Mouse (Mus musculus): ENCODE measurements around the gene Rab3gap1. TPM values are rescaled to one million over a fixed set of nuclear protein-coding genes. Genes with fewer than 3 reads are reported as not detected.
A peak's percentile ranks its signal among the peaks of the same experiment; 100 is the strongest.

Gene Rab3gap1
- polyA plus RNA-seq, 1 experiment from 2014 or later, result 14.1 TPM

DNA sequence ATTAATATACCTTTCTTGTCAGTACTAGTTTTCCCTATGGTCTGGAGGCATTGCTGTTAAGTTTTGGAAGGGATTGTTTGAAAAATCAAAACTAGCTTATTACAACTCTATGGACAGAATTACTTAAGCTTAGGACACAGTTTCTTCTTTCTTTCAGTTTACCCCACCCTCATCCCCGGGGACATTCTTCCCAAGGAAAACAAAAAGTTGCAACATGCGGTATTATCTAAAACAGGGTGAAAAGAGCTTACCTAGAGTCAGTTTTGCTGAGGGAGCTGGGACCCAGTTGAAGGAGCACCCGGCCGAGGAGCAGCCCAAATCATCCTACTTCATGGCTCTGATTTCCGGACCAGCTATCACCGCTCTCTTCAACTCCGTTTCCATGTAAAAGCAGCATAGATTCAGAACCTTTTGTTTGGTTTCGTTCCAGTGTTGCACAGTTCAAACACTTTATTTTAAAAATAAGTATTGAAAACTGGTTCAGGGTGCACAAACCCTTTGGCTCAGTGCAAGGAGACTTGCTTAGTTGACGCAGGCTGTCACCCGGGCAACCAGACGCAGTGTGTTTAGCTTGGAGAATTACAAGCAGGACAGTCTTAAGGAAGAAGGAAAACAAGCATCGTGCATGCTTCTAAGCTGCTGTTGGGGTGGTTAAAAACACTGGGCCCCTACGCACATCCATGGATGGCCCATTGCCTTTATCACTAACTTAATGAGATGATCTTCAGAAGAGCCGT lies 13.9 kb upstream of the Rab3gap1 start, which contains the start of gene Map3k19:
Gene Map3k19 (minus strand): TSS at position 546 of the 737 bp plus-strand sequence.
- WGBS, result 71% methylated on average over 14 of the region's 14 CpGs
- ATAC-seq (ENCODE audit: low FRiP score) (no peak), DNase-seq (ENCODE audit: low spot score, missing footprints) (no peak)
- Histone ChIP-seq H3K27ac (ENCODE audit: low read depth, low read length) (no peak within 1 kb of the TSS), H3K4me3 (ENCODE audit: low read depth, low read length) (no peak within 1 kb of the TSS), H3K9me3 (ENCODE audit: control insufficient read depth, low read length) (peaks cover 4% of the 10 kb centered on the region; the same call in 1 of the 2 replicates), H3K4me2 (no peak within 1 kb of the TSS), H3K27me3 (ENCODE audit: control insufficient read depth, insufficient read depth, low read length) (no peaks in the 10 kb centered on the region), H3K4me1 (ENCODE audit: control insufficient read depth, insufficient read depth, low read length) (no peaks in the 10 kb centered on the region), H3K36me3 (ENCODE audit: control insufficient read depth, insufficient read depth, low read length) (no peaks in the 10 kb centered on the region), H3K9ac (ENCODE audit: low read length) (no peak within 1 kb of the TSS)

- DNase-seq (ENCODE audit: low spot score, missing footprints) (no peak), ATAC-seq (ENCODE audit: low FRiP score) (no peak)
These were observed 9.5 kb upstream of the Rab3gap1 start for GRCm38 (mm10) chr1:127858945-127859648.

GRCm38 (mm10) chr1:127859799-127860400 lies 8.7 kb upstream of the Rab3gap1 start:
- Histone ChIP-seq H3K4me1 (ENCODE audit: control insufficient read depth, insufficient read depth, low read length) (no peaks in the 10 kb centered on the region), H3K4me2 (no peak overlapping the region), H3K36me3 (ENCODE audit: control insufficient read depth, insufficient read depth, low read length) (no peaks in the 10 kb centered on the region), H3K27me3 (ENCODE audit: control insufficient read depth, insufficient read depth, low read length) (no peaks in the 10 kb centered on the region), H3K9ac (ENCODE audit: low read length) (no peak overlapping the region), H3K9me3 (ENCODE audit: control insufficient read depth, low read length) (no peaks in the 10 kb centered on the region), H3K4me3 (ENCODE audit: low read depth, low read length) (no peak overlapping the region), H3K27ac (ENCODE audit: low read depth, low read length) (no peak overlapping the region)
- 88% methylated on average over 6 of the region's 6 CpGs for WGBS
- DNase-seq (ENCODE audit: low spot score, missing footprints), result no peak
- ATAC-seq (ENCODE audit: low FRiP score), result no peak

More at GRCm38 (mm10) chr1:127858945-127859648, 9.5 kb upstream of the Rab3gap1 start:
- 83% methylated on average over 9 of the region's 9 CpGs for WGBS
- Histone ChIP-seq H3K36me3 (ENCODE audit: control insufficient read depth, insufficient read depth, low read length) (no peaks in the 10 kb centered on the region), H3K9ac (ENCODE audit: low read length) (no peak overlapping the region), H3K27ac (ENCODE audit: low read depth, low read length) (no peak overlapping the region), H3K27me3 (ENCODE audit: control insufficient read depth, insufficient read depth, low read length) (no peaks in the 10 kb centered on the region), H3K4me2 (no peak overlapping the region), H3K4me3 (ENCODE audit: low read depth, low read length) (no peak overlapping the region), H3K9me3 (ENCODE audit: control insufficient read depth, low read length) (no peaks in the 10 kb centered on the region), H3K4me1 (ENCODE audit: control insufficient read depth, insufficient read depth, low read length) (no peaks in the 10 kb centered on the region)

GRCm38 (mm10) chr1:127860492-127860891 lies 8.1 kb upstream of the Rab3gap1 start:
- 93% methylated on average over 4 of the region's 4 CpGs for WGBS
- Histone ChIP-seq H3K4me1 (ENCODE audit: control insufficient read depth, insufficient read depth, low read length) (no peaks in the 10 kb centered on the region), H3K9me3 (ENCODE audit: control insufficient read depth, low read length) (no peaks in the 10 kb centered on the region), H3K36me3 (ENCODE audit: control insufficient read depth, insufficient read depth, low read length) (no peaks in the 10 kb centered on the region), H3K27ac (ENCODE audit: low read depth, low read length) (no peak overlapping the region), H3K27me3 (ENCODE audit: control insufficient read depth, insufficient read depth, low read length) (no peaks in the 10 kb centered on the region), H3K9ac (ENCODE audit: low read length) (no peak overlapping the region), H3K4me3 (ENCODE audit: low read depth, low read length) (no peak overlapping the region), H3K4me2 (no peak overlapping the region)
- ATAC-seq (ENCODE audit: low FRiP score), result no peak
- no peak for DNase-seq (ENCODE audit: low spot score, missing footprints)

DNA sequence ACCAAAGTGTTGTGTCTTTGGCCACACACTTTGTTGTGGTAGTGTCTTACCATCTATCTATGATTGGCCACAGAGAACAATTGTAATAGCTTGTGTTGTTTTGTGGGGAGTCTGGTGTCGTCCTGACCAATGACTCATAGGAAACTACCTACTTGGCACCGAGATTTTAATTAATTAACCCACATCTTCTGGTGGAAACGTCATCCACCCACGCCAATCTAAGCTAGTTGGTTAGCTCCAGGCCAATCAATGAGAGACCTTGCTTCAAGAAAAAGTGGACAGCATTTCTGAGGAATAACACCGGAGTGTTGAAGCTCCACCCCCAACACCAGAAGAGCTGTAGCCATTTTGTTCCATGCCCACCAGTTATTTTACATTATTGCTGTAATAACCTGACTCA lies 6.7 kb upstream of the Rab3gap1 start:
- Histone ChIP-seq H3K4me3 (ENCODE audit: low read depth, low read length) (no peak overlapping the region), H3K9me3 (ENCODE audit: control insufficient read depth, low read length) (no peaks in the 10 kb centered on the region), H3K27me3 (ENCODE audit: control insufficient read depth, insufficient read depth, low read length) (no peaks in the 10 kb centered on the region), H3K36me3 (ENCODE audit: control insufficient read depth, insufficient read depth, low read length) (no peaks in the 10 kb centered on the region), H3K4me1 (ENCODE audit: control insufficient read depth, insufficient read depth, low read length) (no peaks in the 10 kb centered on the region), H3K27ac (ENCODE audit: low read depth, low read length) (no peak overlapping the region), H3K4me2 (no peak overlapping the region), H3K9ac (ENCODE audit: low read length) (no peak overlapping the region)
- ATAC-seq (ENCODE audit: low FRiP score) (no peak), DNase-seq (ENCODE audit: low spot score, missing footprints) (no peak)
- WGBS, result 89% methylated on average over 5 of the region's 5 CpGs

GRCm38 (mm10) chr1:127863806-127864205 lies 4.8 kb upstream of the Rab3gap1 start:
- ATAC-seq (ENCODE audit: low FRiP score) (no peak), DNase-seq (ENCODE audit: low spot score, missing footprints) (no peak)
- WGBS, result 74% methylated on average over 7 of the region's 7 CpGs

DNA sequence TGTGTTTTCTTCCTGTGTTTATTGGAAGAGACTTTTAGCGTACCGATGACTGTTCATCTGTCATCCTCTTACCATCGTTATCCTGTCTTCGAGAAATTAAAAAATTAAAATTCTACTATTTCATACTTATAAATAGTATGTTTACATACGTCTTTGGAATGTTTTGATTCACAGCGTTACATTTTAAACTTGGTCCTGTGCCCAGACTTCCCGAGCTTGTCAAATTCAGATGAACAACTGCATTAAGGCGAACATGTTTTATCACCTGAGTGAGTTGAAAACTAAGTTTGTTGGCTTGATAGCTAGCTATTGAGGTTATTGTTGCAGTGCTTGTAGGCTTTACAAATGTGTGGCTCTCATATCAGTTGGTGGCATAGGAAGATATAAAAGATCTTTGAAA lies 703 bp downstream of the Rab3gap1 start:
- Histone ChIP-seq H3K4me3 (ENCODE audit: low read depth, low read length) (peak overlapping the region; percentile 83), H3K4me1 (ENCODE audit: control insufficient read depth, insufficient read depth, low read length) (peaks cover 3% of the 10 kb centered on the region; the same call in 1 of the 2 replicates), H3K27ac (ENCODE audit: low read depth, low read length) (no peak overlapping the region), H3K27me3 (ENCODE audit: control insufficient read depth, insufficient read depth, low read length) (no peaks in the 10 kb centered on the region), H3K9ac (ENCODE audit: low read length) (peak overlapping the region; percentile 76), H3K4me2 (peak overlapping the region; percentile 74), H3K36me3 (ENCODE audit: control insufficient read depth, insufficient read depth, low read length) (0 out of 2 replicates have a peak, but pooled peaks cover 2% of the 10 kb centered on the region), H3K9me3 (ENCODE audit: control insufficient read depth, low read length) (no peaks in the 10 kb centered on the region)
- ATAC-seq (ENCODE audit: low FRiP score), result no peak
- no peak for DNase-seq (ENCODE audit: low spot score, missing footprints)
- 52% methylated on average over 8 of the region's 8 CpGs for WGBS

More at GRCm38 (mm10) chr1:127863806-127864205, 4.8 kb upstream of the Rab3gap1 start:
- no peak overlapping the region for H3K9ac ChIP-seq (ENCODE audit: low read length)
- no peak overlapping the region for H3K27ac ChIP-seq (ENCODE audit: low read depth, low read length)
- no peaks in the 10 kb centered on the region for H3K9me3 ChIP-seq (ENCODE audit: control insufficient read depth, low read length)
- no peaks in the 10 kb centered on the region for H3K36me3 ChIP-seq (ENCODE audit: control insufficient read depth, insufficient read depth, low read length)
- H3K27me3 ChIP-seq (ENCODE audit: control insufficient read depth, insufficient read depth, low read length), result no peaks in the 10 kb centered on the region
- H3K4me3 ChIP-seq (ENCODE audit: low read depth, low read length), result no peak overlapping the region
- no peak overlapping the region for H3K4me2 ChIP-seq
- H3K4me1 ChIP-seq (ENCODE audit: control insufficient read depth, insufficient read depth, low read length), result no peaks in the 10 kb centered on the region

DNA sequence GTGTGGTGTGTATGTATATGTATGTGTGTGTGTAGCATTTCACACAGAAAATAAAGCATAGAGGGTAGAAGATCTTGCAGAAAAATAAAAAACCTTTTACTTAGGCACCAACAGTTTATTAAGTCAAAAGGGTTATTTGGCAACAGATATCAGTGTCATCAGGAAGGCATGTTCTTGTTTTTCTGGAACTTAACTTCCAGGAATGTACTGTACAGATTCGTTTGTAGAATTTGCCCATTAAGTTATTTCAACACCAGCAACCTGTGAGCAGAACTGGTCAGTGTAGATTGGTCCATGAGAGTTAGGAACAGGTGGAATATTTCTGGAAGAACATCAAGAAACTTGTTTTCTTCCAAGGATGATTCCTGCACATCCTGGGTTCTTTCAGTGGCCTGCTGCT lies 30.8 kb downstream of the Rab3gap1 start:
- no peak for ATAC-seq (ENCODE audit: low FRiP score)
- Histone ChIP-seq H3K27me3 (ENCODE audit: control insufficient read depth, insufficient read depth, low read length) (no peaks in the 10 kb centered on the region), H3K4me3 (ENCODE audit: low read depth, low read length) (no peak overlapping the region), H3K36me3 (ENCODE audit: control insufficient read depth, insufficient read depth, low read length) (no peaks in the 10 kb centered on the region), H3K4me2 (no peak overlapping the region), H3K9ac (ENCODE audit: low read length) (no peak overlapping the region), H3K4me1 (ENCODE audit: control insufficient read depth, insufficient read depth, low read length) (0 out of 2 replicates have a peak, but pooled peaks cover under 1% of the 10 kb centered on the region), H3K9me3 (ENCODE audit: control insufficient read depth, low read length) (no peaks in the 10 kb centered on the region), H3K27ac (ENCODE audit: low read depth, low read length) (no peak overlapping the region)
- DNase-seq (ENCODE audit: low spot score, missing footprints), result no peak
- 91% methylated on average over 1 of the region's 1 CpGs for WGBS
